9 mouse cellular contexts compared by ENCODE assay signal in the genomic region with DNA sequence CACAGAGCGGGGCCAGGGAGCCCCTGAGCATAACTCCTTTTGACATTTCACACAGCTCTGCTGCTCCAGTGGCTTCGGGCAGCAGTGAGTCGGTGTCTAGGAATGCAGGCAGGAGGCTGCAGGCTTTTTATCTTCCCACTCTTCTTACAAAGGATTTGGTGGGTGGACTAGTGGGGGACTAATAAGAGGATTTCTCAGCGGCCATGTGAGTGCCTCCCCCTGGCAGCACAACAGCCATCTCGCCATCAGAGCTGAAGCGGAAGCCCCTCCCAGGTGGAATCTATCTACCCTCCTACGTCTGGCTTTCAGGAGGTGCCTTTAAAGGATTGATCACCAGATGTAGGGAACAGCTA. TPM values are rescaled to one million over a fixed set of nuclear protein-coding genes. Genes with fewer than 3 reads are reported as not detected.
DNase-seq lines count a peak whose midpoint lies in the region; ATAC-seq and TF ChIP-seq lines count a peak whose summit lies in the region.
"Had no signal": no experiment of that assay in that cellular context is flagged by ENCODE, and none has a peak within 500 bp of the region (broad histone marks: within the 10 kb centered on the region; RNA-seq: fewer than 3 reads in every experiment).

No protein-coding gene starts in this region.

- peak overlapping the region; percentile 10; the same call in 1 of the 2 replicates for H3K4me2 ChIP-seq in embryonic facial prominence, embryonic 11.5 days (ENCODE audit: low read depth, low read length)
- peak overlapping the region; percentile 21; the same call in 1 of the 2 replicates for H3K4me2 ChIP-seq in hindbrain, postnatal 0 days (ENCODE audit: low read depth, low read length)

- ATAC-seq in embryonic facial prominence, embryonic 11.5 days (replicated peaks; ENCODE audit: insufficient number of reproducible peaks, low FRiP score, low TSS enrichment, low read depth), result peak; percentile 36; the same call in 1 of the 2 replicates
- peak; percentile 19; the same call in 1 of the 2 replicates for ATAC-seq in hindbrain, postnatal 0 days

- no peaks in the 10 kb centered on the region for H3K36me3 ChIP-seq in embryonic facial prominence, embryonic 11.5 days (replicated peaks; ENCODE audit: control insufficient read depth, insufficient read depth, low read depth, low read length)
- H3K36me3 ChIP-seq in hindbrain, postnatal 0 days (ENCODE audit: insufficient read depth, low read length), result no peaks in the 10 kb centered on the region

- 10% methylated on average over 7 of the region's 7 CpGs for WGBS in embryonic facial prominence, embryonic 11.5 days
- WGBS in hindbrain, postnatal 0 days, result 24% methylated on average over 7 of the region's 7 CpGs

- TF ChIP-seq CTCF in hindbrain, postnatal 0 days (IDR thresholded peaks at IDR 0.05; ENCODE audit: low read depth), result no peak

- H3K4me3 ChIP-seq in embryonic facial prominence, embryonic 11.5 days (ENCODE audit: low read depth, low read length), result no peak overlapping the region
- no peak overlapping the region for H3K4me3 ChIP-seq in hindbrain, postnatal 0 days (ENCODE audit: low read length)

- DNase-seq in kidney, postnatal 4 days, result peak; percentile 31 to 54
- DNase-seq in kidney, adult 8-10 months, result no peak
- peak; percentile 70 for DNase-seq in embryonic facial prominence, embryonic 11.5 days (ENCODE audit: low spot score)
- peak; percentile 38 for DNase-seq in hindbrain, postnatal 0 days (ENCODE audit: low spot score)
- peak; percentile 94 for DNase-seq in retina, postnatal 1 day
- no peak for DNase-seq in c-Kit-positive CD71-positive TER-119-positive erythroid progenitor cells, embryonic 14.5 days (ENCODE audit: low spot score)
- DNase-seq in urinary bladder, postnatal 36 days (ENCODE audit: low spot score in 2 of 2), result no peak
- no peak for DNase-seq in adrenal gland, adult 2 months
- DNase-seq: thymus, adult 18-20 months had no signal

- peak overlapping the region; percentile 41 for H3K9ac ChIP-seq in embryonic facial prominence, embryonic 11.5 days (replicated peaks; ENCODE audit: low read length)
- H3K9ac ChIP-seq in hindbrain, postnatal 0 days (replicated peaks; ENCODE audit: low read length), result peak overlapping the region; percentile 17

- H3K4me1 ChIP-seq in embryonic facial prominence, embryonic 11.5 days (ENCODE audit: control insufficient read depth, insufficient read depth, low read length), result peaks cover 4% of the 10 kb centered on the region
- H3K4me1 ChIP-seq in hindbrain, postnatal 0 days (ENCODE audit: insufficient read depth, low read length), result peaks cover 21% of the 10 kb centered on the region

- H3K27me3 ChIP-seq in embryonic facial prominence, embryonic 11.5 days (ENCODE audit: control insufficient read depth, insufficient read depth, low read length), result no peaks in the 10 kb centered on the region
- H3K27me3 ChIP-seq in hindbrain, postnatal 0 days (ENCODE audit: insufficient read depth, low read length), result no peaks in the 10 kb centered on the region

- H3K9me3 ChIP-seq in embryonic facial prominence, embryonic 11.5 days (replicated peaks; ENCODE audit: control insufficient read depth, low read length), result no peaks in the 10 kb centered on the region
- no peaks in the 10 kb centered on the region for H3K9me3 ChIP-seq in hindbrain, postnatal 0 days (ENCODE audit: low read length)

- H3K27ac ChIP-seq in embryonic facial prominence, embryonic 11.5 days (replicated peaks; ENCODE audit: low read depth, low read length), result peak overlapping the region; percentile 4
- peak overlapping the region; percentile 66 for H3K27ac ChIP-seq in hindbrain, postnatal 0 days

RNA-seq across cellular contexts. Expression of a gene that starts 34.7 kb away (rescaled TPM):
- polyA plus RNA-seq in embryonic facial prominence, embryonic 11.5 days (2014; fragmentation: Nextera tagmentation; extraction: Ambion mirVana), result 47.3 and 55.9 TPM in 2 replicates
- total RNA-seq in hindbrain, postnatal 0 days (2014; rRNA removed), result 206 and 235 TPM in 2 replicates
- polyA plus RNA-seq in hindbrain, postnatal 0 days (2015; fragmentation: Nextera tagmentation; extraction: Ambion mirVana), result 110 and 113 TPM in 2 replicates
- 10 to 100 TPM; 21.3 to 21.7 TPM for total RNA-seq in adrenal gland, adult 2 months (2021)
- 30.2 and 40.2 TPM in 2 replicates for polyA plus RNA-seq in adrenal gland, adult 2 months (2012; rRNA removed)

RNA-seq across cellular contexts. Expression of a gene that starts 44.1 kb away (rescaled TPM):
- polyA plus RNA-seq in embryonic facial prominence, embryonic 11.5 days (2014; fragmentation: Nextera tagmentation; extraction: Ambion mirVana), result 10.5 and 10.6 TPM in 2 replicates
- total RNA-seq in hindbrain, postnatal 0 days (2014; rRNA removed), result 34.3 and 40.9 TPM in 2 replicates
- 41.6 and 45.4 TPM in 2 replicates for polyA plus RNA-seq in hindbrain, postnatal 0 days (2015; fragmentation: Nextera tagmentation; extraction: Ambion mirVana)
- 10 to 100 TPM in 1 of 2 experiments, 1 to 10 TPM in 1; 8.0 to 14.0 TPM for total RNA-seq in adrenal gland, adult 2 months (2021)
- 40.3 and 43.3 TPM in 2 replicates for polyA plus RNA-seq in adrenal gland, adult 2 months (2012; rRNA removed)

Comparison
In these comparisons a context has a peak if more than half of its experiments do, and no peak if none do; other contexts are left out.
1. DNase-seq: peak in kidney, postnatal 4 days (2 of 2), embryonic facial prominence, embryonic 11.5 days (single experiment), hindbrain, postnatal 0 days (single experiment) and retina, postnatal 1 day (single experiment); none in kidney, adult 8-10 months (0 of 2), c-Kit-positive CD71-positive TER-119-positive erythroid progenitor cells, embryonic 14.5 days (single experiment), urinary bladder, postnatal 36 days (0 of 2) and adrenal gland, adult 2 months (single experiment).